Mouse (Mus musculus): ENCODE data around the gene Rcn3. TPM values are rescaled to one million over a fixed set of nuclear protein-coding genes. Genes with fewer than 3 reads are reported as not detected.

The Rcn3 gene
- 339 and 341 TPM in 2 replicates for polyA plus RNA-seq (2014; fragmentation: Nextera tagmentation; extraction: Ambion mirVana)

DNA sequence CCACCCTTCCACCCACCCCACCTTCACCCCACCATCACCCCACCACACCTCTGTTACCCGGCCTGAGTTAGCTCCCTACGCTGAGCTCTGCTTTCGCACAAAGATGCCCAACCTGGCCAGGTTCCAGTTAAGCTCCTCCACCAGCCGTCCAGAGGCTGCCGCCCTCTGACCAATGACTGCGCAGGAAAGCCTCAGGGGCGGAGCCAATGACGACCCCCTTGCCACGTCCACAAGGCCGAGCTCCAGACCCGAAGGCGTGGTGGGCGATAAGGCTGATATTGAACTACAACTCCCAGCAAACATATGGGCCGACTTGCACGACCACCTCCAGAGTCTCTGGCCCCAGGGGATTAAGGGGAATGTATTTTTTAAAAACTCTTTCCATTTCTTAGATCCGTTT, at the start of gene Rcn3:
Gene Rcn3, minus strand, starts transcription at position 174 of the 400 bp plus-strand sequence.
- peak within 1 kb of the TSS; percentile 66 for H3K4me3 ChIP-seq (ENCODE audit: low read depth, low read length)
- no peaks in the 10 kb centered on the region for H3K9me3 ChIP-seq (replicated peaks; ENCODE audit: control insufficient read depth, low read length)
- peak within 1 kb of the TSS; percentile 88 for H3K27ac ChIP-seq (ENCODE audit: low read depth, low read length)
- H3K9ac ChIP-seq (ENCODE audit: low read depth, low read length) = peak within 1 kb of the TSS; percentile 86
- H3K4me2 ChIP-seq = peak within 1 kb of the TSS; percentile 86
- H3K27me3 ChIP-seq (ENCODE audit: control insufficient read depth, insufficient read depth, low read length) = no peaks in the 10 kb centered on the region
- 0% methylated on average over 16 of the region's 16 CpGs for WGBS (ENCODE audit: insufficient replicate concordance)
- ATAC-seq (replicated peaks; ENCODE audit: insufficient number of reproducible peaks, low FRiP score, low TSS enrichment) = peak; percentile 91
- peaks cover 18% of the 10 kb centered on the region for H3K36me3 ChIP-seq (ENCODE audit: control insufficient read depth, insufficient read depth, low read length)
- H3K4me1 ChIP-seq (ENCODE audit: control insufficient read depth, insufficient read depth, low read length) = peaks cover 12% of the 10 kb centered on the region; the same call in 1 of the 2 replicates

DNA sequence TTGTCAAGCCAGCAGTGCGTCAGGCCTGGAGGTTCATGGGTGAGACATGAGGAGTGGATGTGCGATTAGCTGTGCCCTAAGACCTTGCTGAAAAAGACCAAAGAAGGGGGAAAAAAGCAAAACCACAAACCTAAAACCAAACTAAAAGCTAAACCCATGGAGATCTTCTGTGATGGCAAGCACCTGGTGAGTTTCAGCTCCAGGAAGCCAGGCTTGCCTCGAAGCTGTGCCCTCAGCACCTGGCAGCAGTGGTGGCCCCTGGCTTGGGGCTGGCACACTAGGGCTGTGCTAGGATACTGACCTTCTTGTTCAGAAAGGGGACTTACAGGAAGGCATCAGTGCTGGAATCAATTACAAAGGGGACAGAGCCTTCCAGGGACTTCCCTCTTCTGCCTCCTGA, 49.3 kb upstream of the Rcn3 start:
- H3K9me3 ChIP-seq (replicated peaks; ENCODE audit: control insufficient read depth, low read length) = no peaks in the 10 kb centered on the region
- H3K4me2 ChIP-seq = no peak overlapping the region
- peaks cover 3% of the 10 kb centered on the region for H3K36me3 ChIP-seq (ENCODE audit: control insufficient read depth, insufficient read depth, low read length)
- WGBS (ENCODE audit: insufficient replicate concordance) = 87% methylated on average over 3 of the region's 3 CpGs
- no peak overlapping the region for H3K27ac ChIP-seq (ENCODE audit: low read depth, low read length)
- H3K27me3 ChIP-seq (ENCODE audit: control insufficient read depth, insufficient read depth, low read length) = no peaks in the 10 kb centered on the region
- ATAC-seq (replicated peaks; ENCODE audit: insufficient number of reproducible peaks, low FRiP score, low TSS enrichment) = no peak
- peaks cover 8% of the 10 kb centered on the region; the same call in 1 of the 2 replicates for H3K4me1 ChIP-seq (ENCODE audit: control insufficient read depth, insufficient read depth, low read length)
- H3K9ac ChIP-seq (ENCODE audit: low read depth, low read length) = no peak overlapping the region
- H3K4me3 ChIP-seq (ENCODE audit: low read depth, low read length) = no peak overlapping the region

DNA sequence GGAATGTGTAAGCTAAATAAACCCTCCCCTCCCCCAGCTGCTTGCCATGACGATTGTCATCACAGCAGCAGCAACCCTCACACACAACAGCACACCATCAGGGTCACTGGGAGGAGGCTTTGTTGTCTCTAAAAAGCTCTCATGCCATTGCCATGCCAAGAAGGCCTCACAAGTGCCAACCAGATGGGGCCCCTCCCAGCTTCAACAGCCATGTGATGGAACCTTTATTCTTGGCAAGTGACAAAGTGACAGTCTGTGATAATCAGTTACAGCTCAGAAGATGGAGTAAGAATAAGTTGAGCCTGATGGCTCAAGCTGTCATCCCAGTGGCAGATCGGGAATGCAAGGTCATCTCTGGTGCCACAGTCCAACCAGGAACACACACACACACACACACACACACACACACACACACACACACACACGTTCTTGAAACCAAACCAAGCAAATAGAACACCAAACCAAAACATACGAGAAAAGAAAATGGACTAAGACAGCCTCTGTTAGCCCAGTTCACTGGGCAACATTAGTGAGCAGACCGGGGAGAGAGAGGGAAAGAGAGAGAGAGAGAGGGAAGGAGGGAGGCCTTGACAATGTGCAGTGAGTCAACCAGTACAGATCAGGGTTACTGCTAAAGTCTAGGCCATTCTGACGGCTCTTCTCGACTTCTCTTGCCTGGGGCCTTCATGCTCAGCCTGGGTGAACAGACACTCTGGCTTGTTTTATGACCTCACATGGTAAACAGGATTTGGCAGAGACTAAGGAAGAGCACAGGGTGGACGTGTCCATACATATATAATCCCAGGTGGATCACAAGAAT, 48.1 kb upstream of the Rcn3 start:
- Histone ChIP-seq H3K4me3 (ENCODE audit: low read depth, low read length) (no peak overlapping the region), H3K27ac (ENCODE audit: low read depth, low read length) (no peak overlapping the region), H3K9ac (ENCODE audit: low read depth, low read length) (no peak overlapping the region), H3K4me2 (no peak overlapping the region), H3K4me1 (ENCODE audit: control insufficient read depth, insufficient read depth, low read length) (peaks cover 8% of the 10 kb centered on the region), H3K27me3 (ENCODE audit: control insufficient read depth, insufficient read depth, low read length) (peaks cover 4% of the 10 kb centered on the region; the same call in 1 of the 2 replicates), H3K9me3 (replicated peaks; ENCODE audit: control insufficient read depth, low read length) (no peaks in the 10 kb centered on the region), H3K36me3 (ENCODE audit: control insufficient read depth, insufficient read depth, low read length) (no peaks in the 10 kb centered on the region; the same call in none of the 2 replicates)
- no peak for ATAC-seq (replicated peaks; ENCODE audit: insufficient number of reproducible peaks, low FRiP score, low TSS enrichment)
- WGBS (ENCODE audit: insufficient replicate concordance) = 76% methylated on average over 8 of the region's 8 CpGs

DNA sequence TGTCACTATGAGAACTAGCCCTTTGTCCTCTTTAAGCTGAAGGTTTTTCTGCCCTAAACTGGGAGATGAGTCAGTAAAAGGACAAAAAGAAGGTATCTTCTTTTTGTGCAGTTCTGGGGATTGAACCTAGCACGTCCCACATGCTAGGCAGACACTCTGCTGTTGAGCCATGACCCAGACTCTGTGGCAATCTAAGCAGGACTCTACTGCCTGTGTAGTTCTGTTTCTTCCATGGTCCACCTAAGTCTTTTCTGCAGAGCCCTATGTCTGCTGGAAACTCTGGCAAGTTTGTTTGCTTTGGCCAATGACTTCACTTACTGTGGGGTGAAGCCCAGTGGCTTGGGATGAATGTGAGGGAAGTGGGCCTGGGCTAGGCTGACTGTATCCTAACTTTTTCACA, 46.4 kb upstream of the Rcn3 start:
- no peak for ATAC-seq (replicated peaks; ENCODE audit: insufficient number of reproducible peaks, low FRiP score, low TSS enrichment)
- H3K4me2 ChIP-seq = peak overlapping the region; percentile 0
- no peaks in the 10 kb centered on the region for H3K9me3 ChIP-seq (replicated peaks; ENCODE audit: control insufficient read depth, low read length)
- peak overlapping the region; percentile 74; the same call in 1 of the 2 replicates for H3K27ac ChIP-seq (ENCODE audit: low read depth, low read length)
- H3K9ac ChIP-seq (ENCODE audit: low read depth, low read length) = no peak overlapping the region; the same call in 1 of the 2 replicates
- H3K36me3 ChIP-seq (ENCODE audit: control insufficient read depth, insufficient read depth, low read length) = no peaks in the 10 kb centered on the region; the same call in 1 of the 2 replicates
- peaks cover 8% of the 10 kb centered on the region for H3K4me1 ChIP-seq (ENCODE audit: control insufficient read depth, insufficient read depth, low read length)
- H3K27me3 ChIP-seq (ENCODE audit: control insufficient read depth, insufficient read depth, low read length) = peaks cover 4% of the 10 kb centered on the region; the same call in 1 of the 2 replicates
- WGBS (ENCODE audit: insufficient replicate concordance) = 65% methylated on average over 1 of the region's 1 CpGs
- no peak overlapping the region for H3K4me3 ChIP-seq (ENCODE audit: low read depth, low read length)

GRCm38 (mm10) chr7:45137171-45138006, 45.4 kb upstream of the Rcn3 start:
- ATAC-seq (replicated peaks; ENCODE audit: insufficient number of reproducible peaks, low FRiP score, low TSS enrichment) = peak; percentile 58
- Histone ChIP-seq H3K36me3 (ENCODE audit: control insufficient read depth, insufficient read depth, low read length) (no peaks in the 10 kb centered on the region), H3K9me3 (replicated peaks; ENCODE audit: control insufficient read depth, low read length) (no peaks in the 10 kb centered on the region), H3K4me2 (peak overlapping the region; percentile 88), H3K4me1 (ENCODE audit: control insufficient read depth, insufficient read depth, low read length) (peaks cover 8% of the 10 kb centered on the region), H3K9ac (ENCODE audit: low read depth, low read length) (0 out of 2 replicates have a peak overlapping the region, but pooled peaks have one; percentile 7), H3K27me3 (ENCODE audit: control insufficient read depth, insufficient read depth, low read length) (peaks cover 4% of the 10 kb centered on the region; the same call in 1 of the 2 replicates), H3K27ac (ENCODE audit: low read depth, low read length) (peak overlapping the region; percentile 74), H3K4me3 (ENCODE audit: low read depth, low read length) (no peak overlapping the region)
- WGBS (ENCODE audit: insufficient replicate concordance) = 57% methylated on average over 12 of the region's 12 CpGs

DNA sequence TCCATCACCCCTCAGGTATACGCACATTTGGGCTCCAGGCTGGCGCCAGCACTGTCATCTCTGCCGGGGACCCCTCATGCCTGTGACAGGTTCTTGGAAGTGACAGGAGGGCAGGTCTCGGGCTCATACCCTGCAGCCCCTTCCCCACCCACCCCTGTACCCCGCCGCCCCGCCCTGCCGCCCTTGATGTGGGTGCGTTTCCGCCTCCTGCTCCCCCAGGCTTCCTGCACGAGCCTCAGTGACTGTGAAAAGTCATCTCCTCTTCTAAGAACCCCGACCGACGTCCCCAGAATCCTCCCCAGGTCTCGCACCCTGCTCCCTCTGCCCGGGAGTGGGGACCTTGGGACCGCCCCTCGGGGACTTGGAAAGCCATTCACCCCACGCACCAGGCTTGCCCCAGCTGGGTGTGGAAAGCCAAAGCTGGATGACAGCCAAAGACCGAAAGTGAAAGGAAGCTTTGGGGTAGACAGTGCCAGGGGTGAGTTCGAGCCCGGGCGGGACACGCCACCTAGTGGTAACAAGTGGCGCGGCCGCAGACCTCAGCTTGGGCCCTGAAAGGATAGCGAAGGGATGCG, 44.1 kb upstream of the Rcn3 start, which contains the start of the genes Gm45713 and Flt3l:
Gene Gm45713, minus strand, starts transcription at position 239 of the 575 bp plus-strand sequence.
Gene Flt3l, minus strand, starts transcription at position 440 of the 575 bp plus-strand sequence.
- WGBS (ENCODE audit: insufficient replicate concordance) = 2% methylated on average over 29 of the region's 29 CpGs
- peak within 1 kb of the TSS; percentile 77 for H3K27ac ChIP-seq (ENCODE audit: low read depth, low read length)
- H3K27me3 ChIP-seq (ENCODE audit: control insufficient read depth, insufficient read depth, low read length) = peaks cover 4% of the 10 kb centered on the region; the same call in 1 of the 2 replicates
- peak within 1 kb of the TSS; percentile 88 for H3K4me2 ChIP-seq
- peak within 1 kb of the TSS; percentile 71 for H3K4me3 ChIP-seq (ENCODE audit: low read depth, low read length)
- H3K9ac ChIP-seq (ENCODE audit: low read depth, low read length) = peak within 1 kb of the TSS; percentile 80
- peaks cover 11% of the 10 kb centered on the region for H3K4me1 ChIP-seq (ENCODE audit: control insufficient read depth, insufficient read depth, low read length)
- H3K9me3 ChIP-seq (replicated peaks; ENCODE audit: control insufficient read depth, low read length) = no peaks in the 10 kb centered on the region
- peak; percentile 71 for ATAC-seq (replicated peaks; ENCODE audit: insufficient number of reproducible peaks, low FRiP score, low TSS enrichment)
- H3K36me3 ChIP-seq (ENCODE audit: control insufficient read depth, insufficient read depth, low read length) = no peaks in the 10 kb centered on the region

- Histone ChIP-seq H3K4me2 (peak overlapping the region; percentile 88), H3K4me3 (ENCODE audit: low read depth, low read length) (peak overlapping the region; percentile 71), H3K9ac (ENCODE audit: low read depth, low read length) (peak overlapping the region; percentile 80), H3K9me3 (replicated peaks; ENCODE audit: control insufficient read depth, low read length) (no peaks in the 10 kb centered on the region), H3K36me3 (ENCODE audit: control insufficient read depth, insufficient read depth, low read length) (no peaks in the 10 kb centered on the region), H3K4me1 (ENCODE audit: control insufficient read depth, insufficient read depth, low read length) (peaks cover 11% of the 10 kb centered on the region), H3K27ac (ENCODE audit: low read depth, low read length) (peak overlapping the region; percentile 77), H3K27me3 (ENCODE audit: control insufficient read depth, insufficient read depth, low read length) (peaks cover 4% of the 10 kb centered on the region; the same call in 1 of the 2 replicates)
- 68% methylated on average over 3 of the region's 3 CpGs for WGBS (ENCODE audit: insufficient replicate concordance)
- no peak for ATAC-seq (replicated peaks; ENCODE audit: insufficient number of reproducible peaks, low FRiP score, low TSS enrichment)
Measured at GRCm38 (mm10) chr7:45135370-45135769, 43.3 kb upstream of the Rcn3 start.

DNA sequence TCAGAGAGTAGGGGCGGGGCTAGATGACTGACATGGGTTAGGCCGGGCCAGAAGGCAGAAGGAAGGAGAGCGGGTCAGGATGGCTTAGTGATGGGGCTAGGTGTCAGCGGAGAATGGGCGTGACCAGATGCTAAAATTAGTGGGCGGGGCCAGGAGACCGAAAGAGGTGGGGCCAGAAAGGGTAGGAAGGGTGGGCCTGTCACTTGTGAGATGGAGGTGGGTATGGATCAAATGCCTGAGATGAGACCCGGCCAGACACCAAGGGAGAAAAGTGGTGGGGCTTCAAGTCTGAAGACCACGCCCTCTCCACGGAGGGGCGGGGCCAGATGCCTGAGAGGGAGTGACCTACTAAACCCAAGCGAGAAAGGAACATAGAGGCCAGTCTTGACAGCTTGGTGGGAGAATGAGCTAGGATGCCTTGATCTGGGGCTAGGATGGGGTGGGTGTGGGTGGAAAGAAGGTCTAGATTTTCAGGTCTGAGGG, 42.6 kb upstream of the Rcn3 start:
- no peaks in the 10 kb centered on the region for H3K36me3 ChIP-seq (ENCODE audit: control insufficient read depth, insufficient read depth, low read length)
- H3K4me2 ChIP-seq = peak overlapping the region; percentile 88
- no peak overlapping the region for H3K4me3 ChIP-seq (ENCODE audit: low read depth, low read length)
- peaks cover 14% of the 10 kb centered on the region for H3K4me1 ChIP-seq (ENCODE audit: control insufficient read depth, insufficient read depth, low read length)
- no peaks in the 10 kb centered on the region for H3K9me3 ChIP-seq (replicated peaks; ENCODE audit: control insufficient read depth, low read length)
- 7% methylated on average over 12 of the region's 12 CpGs for WGBS (ENCODE audit: insufficient replicate concordance)
- peak; percentile 32 for ATAC-seq (replicated peaks; ENCODE audit: insufficient number of reproducible peaks, low FRiP score, low TSS enrichment)
- H3K27ac ChIP-seq (ENCODE audit: low read depth, low read length) = peak overlapping the region; percentile 77; the same call in 1 of the 2 replicates
- peaks cover 4% of the 10 kb centered on the region; the same call in 1 of the 2 replicates for H3K27me3 ChIP-seq (ENCODE audit: control insufficient read depth, insufficient read depth, low read length)
- no peak overlapping the region for H3K9ac ChIP-seq (ENCODE audit: low read depth, low read length)

Measured in heart, embryonic 11.5 days (tissue).